Mouse (Mus musculus) B cell, adult 2 months (primary cell): Measurements from ENCODE around the gene Cfap44.
"Not testable (repeated sequence)": the region's sequence is repeated elsewhere in the genome, so short reads cannot be mapped to it uniquely, and the experiment has no call there.

ENCODE experiments used
- DNase-seq, 2 experiments: peaks; one replicate each; pipeline ENCODE4 v3.0.0; 2022

Gene Cfap44

DNA sequence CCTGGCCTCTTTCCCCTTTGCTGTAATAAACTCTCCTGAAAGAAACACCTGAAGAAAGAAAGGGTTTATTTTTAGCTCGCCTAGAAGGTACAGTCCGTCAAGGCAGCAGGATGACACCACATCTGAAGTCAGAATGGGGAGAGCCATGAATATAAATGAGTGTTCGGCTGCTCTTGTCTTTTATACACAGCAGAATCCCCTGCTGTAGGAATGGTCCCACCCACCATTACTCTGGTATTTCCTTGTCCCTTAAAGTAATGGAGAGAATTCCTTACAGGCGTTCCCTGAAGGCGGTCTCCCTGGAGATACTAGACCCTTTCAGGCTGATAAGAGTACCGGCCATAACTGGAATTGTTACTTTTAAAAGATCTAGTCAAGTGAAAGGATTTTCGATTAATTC is 35.4 kb downstream of the Cfap44 start:
- no peak for DNase-seq

GRCm38 (mm10) chr16:44434931-44435330 is 40.3 kb downstream of the Cfap44 start:
- DNase-seq = no peak

DNA sequence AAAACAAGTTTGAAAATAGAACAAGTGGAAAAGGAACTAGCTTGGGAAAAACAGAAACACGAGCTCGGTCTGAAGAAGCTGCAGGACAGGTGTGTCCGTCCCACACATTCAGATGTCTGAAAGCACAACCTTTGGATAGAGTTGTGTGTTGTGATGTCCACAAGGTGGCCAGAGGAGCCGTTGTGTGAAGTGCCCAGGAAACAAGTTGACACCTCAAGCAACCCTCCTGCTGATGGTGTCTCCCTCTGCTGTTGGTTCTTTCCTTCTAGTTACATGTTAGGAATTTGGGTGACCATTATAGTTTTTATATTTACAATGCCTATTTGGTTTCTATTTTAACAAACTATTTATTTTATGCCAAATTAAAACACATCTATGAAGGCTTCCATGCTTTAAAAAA is 40.9 kb downstream of the Cfap44 start:
- no peak for DNase-seq

DNA sequence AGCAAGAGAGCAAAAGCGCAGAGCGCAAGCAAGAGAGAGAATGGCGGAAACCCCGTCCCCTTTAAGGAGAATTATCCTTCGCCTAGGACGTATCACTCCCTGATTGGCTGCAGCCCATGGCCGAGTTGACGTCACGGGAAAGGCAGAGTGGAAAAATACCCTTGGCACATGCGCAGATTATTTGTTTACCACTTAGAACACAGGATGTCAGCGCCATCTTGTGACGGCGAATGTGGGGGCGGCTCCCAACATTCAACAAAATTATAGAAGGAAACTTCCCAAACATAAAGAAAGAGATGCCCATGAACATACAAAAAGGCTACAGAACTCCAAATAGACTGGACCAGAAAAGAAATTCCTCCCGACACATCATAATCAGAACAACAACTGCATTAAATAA is 47.3 kb downstream of the Cfap44 start:
- not testable (repeated sequence) for DNase-seq

DNA sequence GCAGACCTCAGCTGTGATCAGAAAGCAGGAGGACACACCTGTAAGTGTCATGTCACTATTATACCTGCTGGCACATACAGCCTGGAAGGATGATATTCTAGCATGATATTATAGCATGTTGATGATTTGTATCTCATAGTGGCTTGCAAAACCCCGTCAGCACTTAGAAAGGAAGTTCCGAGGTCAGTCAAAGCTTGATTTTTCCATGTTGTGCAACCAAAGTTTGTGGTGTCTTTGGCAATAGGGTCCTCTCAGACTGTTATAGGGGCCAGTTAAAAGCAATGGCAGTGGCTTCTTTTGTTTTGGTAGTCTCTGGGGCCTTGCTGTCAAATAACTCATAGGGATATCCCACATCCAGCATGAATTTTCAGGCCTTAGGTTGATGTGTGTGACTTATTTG is 63.3 kb downstream of the Cfap44 start:
- no peak for DNase-seq

DNA sequence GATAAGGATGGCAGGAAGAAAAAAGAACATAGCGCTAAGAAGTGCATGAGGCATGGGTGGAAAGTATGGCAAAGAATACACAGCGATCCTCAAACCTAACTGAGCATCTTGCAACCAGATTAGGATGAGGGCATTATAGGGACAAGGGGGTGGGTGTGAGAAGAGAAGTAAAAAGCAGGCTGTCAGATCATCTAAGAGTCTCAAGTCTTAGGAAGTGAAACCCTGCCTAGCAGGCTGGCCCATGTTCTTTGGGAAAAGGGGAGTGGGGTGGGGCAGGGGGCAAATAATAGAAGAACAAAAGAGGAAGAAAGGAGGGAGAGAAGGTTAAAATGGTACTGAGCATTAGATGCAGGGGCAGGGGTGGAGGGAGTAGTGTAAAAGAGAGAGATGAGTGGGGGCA is 64.2 kb downstream of the Cfap44 start:
- no peak for DNase-seq

DNA sequence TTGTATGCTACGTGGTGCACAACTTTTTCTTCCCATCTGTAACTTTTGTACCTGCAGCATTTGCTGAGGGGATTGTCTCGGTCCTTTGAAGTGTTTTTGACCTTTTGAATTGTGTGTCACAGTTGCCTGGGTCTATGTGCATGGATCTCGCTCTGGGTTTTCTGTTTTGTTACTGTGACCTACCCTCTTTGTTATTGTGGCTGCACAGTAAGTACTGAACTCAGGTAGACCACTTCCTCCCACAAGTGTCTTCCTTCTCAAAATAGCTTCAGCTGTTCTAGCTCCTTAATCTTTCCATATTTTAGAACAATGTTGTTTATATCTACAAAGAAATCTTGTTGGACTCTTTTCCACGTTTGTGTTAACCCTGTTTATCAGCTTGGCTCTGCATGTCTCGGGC is 66.3 kb downstream of the Cfap44 start:
- DNase-seq = no peak

GRCm38 (mm10) chr16:44475281-44475680 is 80.7 kb downstream of the Cfap44 start:
- DNase-seq = no peak

DNA sequence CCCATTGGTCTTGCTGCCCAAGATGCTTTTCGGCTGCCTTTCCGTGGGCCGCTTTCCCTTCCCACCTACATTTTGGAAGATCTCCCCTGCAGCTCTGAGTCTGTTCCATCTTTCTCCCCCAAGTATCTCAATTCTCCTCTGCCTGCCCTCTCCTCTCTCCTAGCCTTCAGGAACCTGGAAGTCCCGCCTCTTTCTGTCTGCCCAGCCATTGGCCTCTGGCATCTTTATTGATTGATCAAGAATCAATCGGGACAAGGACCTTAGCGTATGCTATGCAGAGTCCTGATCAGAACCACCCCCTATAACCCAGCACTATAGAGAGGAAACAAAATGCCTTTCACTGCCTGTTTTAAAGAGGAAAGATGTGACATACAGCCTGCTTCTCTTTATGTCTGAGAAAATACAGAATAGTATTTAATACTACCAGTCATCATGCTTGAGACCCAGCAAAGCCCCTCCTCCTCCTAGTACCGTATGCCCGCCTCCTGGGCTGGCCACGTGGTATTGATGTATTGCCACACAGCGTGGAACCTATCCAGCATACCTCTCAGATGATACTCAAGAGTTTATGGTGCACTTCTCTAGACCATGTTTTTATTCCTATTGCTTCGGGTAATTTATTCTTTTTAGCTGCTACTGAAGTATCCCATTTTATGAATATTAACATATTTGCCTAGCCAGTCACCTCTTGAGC is 81.2 kb downstream of the Cfap44 start:
- DNase-seq = no peak

GRCm38 (mm10) chr16:44478767-44479166 is 84.2 kb downstream of the Cfap44 start:
- DNase-seq = no peak

DNA sequence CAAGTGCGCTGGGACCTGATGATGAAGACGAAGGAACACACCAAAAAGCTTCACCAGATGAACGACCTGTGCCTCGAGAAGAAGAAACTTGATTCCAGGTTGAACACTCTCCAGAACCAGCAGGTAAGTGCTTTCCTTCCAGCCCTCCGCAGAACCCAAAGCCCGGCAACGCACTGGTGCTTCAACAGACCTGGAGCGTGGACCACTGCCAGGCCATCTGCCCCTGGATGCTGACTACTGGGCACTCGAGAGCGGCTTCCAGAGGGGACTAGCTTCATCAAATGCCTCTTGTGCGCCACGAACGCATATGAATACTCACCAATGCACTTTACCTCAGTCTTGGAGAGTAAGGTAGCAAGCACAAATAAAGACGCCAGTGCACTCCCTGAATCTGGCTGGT is 85.3 kb downstream of the Cfap44 start:
- DNase-seq = no peak

DNA sequence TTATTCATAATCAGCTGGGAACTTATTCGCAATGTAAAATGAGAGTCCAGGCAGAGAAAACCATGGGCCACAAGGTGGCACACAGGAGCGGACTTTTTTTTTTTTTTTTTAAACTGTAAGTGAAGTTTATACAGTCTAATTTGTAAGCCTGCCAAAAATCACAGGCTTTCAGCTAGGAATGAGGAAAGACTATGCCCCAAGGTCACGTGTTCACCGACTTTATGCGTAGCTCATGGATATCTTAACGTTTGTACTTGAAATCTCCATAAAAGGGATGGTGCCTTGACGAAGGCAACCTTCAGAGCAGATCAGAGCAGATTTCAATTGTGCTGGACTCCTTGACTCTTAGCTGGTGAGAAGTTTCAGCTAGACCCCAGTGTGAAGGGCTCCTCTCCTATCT is 86.0 kb downstream of the Cfap44 start:
- no peak for DNase-seq

DNA sequence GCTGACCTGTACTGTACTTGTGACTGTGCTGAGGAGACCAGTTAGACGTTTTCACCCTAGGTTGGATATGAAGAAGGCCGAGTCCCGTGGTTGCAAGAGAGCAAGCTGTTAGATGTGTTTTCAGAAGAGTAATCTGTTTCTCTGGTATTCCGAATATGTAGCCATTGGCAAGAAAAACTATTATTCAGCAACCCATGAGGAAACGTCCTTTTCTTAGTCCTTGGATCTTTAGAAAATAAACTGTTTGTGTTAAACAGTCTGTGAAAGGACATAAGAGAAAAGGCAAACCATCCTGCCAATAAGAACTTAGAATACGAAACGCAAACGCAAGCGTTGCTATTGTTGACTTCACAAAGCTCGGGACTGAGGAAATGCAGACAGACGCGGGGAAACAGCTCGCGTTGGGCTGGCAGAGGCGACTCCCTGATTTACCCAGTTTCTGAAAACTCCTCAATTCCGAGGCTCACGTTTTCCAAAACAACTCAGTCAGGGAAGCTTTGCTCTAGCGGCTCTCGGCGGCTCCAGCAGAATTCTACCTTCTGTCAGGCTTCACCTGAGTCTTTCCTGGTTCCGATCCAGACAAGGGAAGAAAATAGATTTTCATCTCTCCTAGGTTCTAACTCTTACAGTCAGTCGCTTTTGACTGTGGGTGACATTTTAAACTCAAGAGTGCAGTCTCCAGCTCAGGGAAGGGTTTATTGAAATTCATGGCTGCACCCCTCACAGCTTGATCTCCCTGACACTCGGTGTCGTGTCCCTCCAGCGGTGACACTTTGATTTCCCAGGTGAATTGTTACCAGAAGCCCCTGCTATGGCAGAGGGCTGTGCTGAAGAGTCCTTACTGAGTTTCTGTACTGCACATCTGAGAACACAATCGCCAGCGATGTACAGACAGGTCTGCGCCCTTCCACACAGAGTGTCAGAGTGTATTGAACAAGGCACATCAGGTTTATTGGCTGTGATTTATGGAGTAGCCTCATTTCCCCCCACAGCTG is 87.3 kb downstream of the Cfap44 start:
- no peak for DNase-seq

DNA sequence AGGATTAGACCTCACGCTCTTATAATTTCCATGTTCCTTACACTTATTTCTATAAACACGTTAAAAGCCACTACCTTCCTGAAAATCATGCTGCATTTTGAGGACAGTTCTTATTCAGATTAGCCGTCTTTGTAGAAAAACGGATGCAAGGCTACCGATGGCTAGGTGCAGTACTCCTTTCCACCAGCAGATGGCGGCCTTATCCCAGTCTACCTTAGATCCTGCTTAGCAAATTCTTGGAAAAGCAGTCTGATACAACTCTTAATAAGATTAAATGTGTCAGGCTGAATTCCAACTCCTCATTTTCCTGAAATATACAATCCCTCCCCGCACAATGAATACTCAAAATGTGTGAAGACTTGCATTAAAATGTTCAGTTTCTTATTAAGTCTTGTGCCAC is 89.5 kb downstream of the Cfap44 start:
- peak; percentile 70 to 74 for DNase-seq

- DNase-seq = no peak
These were observed 90.2 kb downstream of the Cfap44 start for GRCm38 (mm10) chr16:44484831-44485230.

DNA sequence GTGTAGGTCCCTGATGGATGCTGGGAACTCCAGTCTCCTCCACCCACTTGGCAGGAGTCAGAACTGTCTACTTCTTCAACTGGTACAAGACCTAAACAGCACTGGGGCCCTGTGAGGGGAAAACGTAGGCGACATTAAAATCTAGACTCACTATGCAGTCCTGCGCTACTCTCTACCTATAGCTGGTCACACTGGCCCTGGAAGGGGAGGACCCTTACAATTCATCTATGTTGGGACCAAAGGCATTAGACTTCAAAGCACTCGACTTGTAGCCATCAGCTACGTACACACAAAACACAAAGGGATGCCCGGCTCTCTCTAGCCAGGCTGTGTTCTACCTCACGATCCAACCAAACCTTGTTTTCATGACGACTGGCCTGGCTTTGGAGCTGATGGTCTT is 91.1 kb downstream of the Cfap44 start:
- DNase-seq = no peak

DNA sequence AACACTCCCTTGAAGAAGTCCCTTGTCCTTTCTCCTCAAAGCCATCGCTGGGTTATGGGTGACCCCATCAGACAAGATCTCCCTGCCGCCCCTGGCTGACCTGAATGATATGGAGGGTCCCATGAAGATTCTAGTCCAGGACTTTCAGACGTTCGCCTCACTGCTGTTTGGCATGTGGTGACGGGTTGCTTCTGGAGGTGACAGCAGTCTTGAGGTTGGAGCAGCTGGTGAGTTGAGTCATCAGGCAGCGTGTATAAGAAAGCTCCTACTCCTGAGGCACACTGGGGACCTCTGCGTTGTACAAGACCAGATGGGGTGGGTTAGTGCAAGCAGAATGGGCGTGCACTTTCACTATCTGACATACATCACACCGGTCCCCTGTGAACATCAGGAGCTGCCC is 92.0 kb downstream of the Cfap44 start:
- no peak for DNase-seq

DNA sequence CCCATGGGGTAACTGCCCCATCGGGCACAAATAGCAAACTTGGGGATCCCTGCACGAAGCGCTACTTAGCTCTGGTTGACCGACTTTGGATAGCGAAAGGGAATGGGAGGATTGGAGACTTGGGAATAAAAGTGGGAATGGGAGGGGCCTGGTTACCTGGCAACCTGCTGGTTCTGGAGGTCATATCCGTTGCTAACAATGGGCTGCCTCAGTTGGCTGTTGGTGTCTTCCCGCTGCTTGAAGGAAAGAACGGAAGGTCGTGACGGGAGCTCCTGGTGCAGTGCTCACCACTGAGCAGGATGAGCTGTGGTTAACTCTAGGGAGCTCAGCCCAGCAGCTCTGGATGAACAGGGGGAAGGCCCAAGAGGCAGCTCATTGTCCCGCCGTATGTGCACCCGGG is 92.6 kb downstream of the Cfap44 start:
- DNase-seq = no peak

- DNase-seq = no peak
These were observed 96.5 kb downstream of the Cfap44 start for GRCm38 (mm10) chr16:44491051-44491450.

DNA sequence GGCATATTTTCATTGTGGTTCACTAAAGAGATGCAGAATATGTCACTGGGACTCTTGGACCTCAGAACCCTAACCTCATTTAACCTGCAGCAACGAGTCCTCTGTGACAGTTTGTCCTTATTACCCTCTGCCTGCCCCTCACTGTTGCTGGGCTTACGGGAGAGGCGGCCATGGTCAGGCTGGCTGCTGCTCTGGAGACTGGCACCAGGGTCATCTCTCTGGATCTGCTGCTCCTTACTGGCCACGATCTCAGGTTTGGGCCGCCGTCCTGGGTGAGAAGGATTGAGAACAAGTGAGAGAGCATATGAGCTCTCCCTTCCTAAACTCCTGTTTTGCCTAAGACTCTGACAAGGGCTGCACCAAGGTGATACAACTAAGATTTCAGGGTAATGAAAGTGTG is 97.6 kb downstream of the Cfap44 start:
- DNase-seq = no peak

- DNase-seq = no peak
These were observed 98.1 kb downstream of the Cfap44 start for GRCm38 (mm10) chr16:44492706-44493105.

DNA sequence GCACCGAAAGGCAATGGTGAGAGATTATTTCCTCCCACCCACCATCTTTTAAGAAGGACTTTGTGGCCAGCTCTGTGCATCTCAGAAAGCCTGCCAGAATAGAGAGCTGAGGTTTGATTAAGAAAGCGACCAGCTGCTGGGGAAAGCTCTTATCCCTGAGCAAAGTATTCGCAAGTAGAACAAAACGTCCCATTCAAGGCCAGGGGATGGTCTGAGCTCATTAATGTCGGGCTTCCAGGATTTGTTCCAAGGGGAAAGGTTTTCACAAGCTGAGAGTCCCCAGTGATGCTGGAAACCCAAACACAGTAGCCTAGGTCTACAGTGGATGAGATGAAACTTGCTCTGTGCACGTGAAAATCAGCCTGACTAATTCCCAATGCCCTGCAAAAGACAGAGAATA is 99.3 kb downstream of the Cfap44 start:
- DNase-seq = no peak

DNA sequence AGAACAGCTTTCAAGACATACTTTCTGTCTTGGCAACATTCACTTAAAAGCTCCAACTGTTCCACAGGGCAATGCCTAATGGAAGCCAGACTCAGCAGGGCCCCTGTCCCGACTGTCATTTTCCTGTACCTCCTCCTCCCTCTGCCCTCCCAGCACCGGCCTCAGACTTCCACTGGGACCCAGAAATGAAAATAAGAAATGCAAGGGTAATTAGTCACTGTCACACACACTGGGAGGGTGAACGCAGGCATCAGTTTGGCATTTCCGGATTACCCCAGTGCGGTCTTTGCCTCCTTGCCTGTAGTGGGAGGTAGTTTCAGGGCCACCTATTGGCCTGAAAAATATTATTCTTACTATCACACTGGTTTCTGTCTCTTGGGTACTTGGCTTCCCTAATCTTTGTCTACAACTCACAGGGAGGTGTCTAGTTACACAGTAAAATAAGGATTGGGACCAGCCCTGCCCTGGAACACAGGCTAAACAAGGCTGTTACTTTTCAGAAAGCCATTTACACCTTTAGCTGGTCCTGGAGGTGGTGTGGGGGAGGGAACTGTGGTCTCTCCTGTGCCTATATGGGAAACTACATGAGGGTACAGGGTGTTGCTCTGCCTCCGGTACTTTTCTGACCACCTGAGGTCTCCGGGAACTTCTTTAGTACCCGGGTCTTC is 100.0 kb downstream of the Cfap44 start:
- no peak for DNase-seq
